Mouse (Mus musculus) gastrocnemius, postnatal 14 days (tissue): ENCODE data around the gene Cebpb. TPM values are rescaled to one million over a fixed set of nuclear protein-coding genes. Genes with fewer than 3 reads are reported as not detected.
A peak's percentile ranks its signal among the peaks of the same experiment; 100 is the strongest.

Source experiments
- DNase-seq: peaks from one replicate; pipeline ENCODE4 v3.0.0; 2021; ENCODE audit warnings: mixed read lengths
- intact Hi-C: fragments of 180-260 bp; cut with DNase I; formaldehyde crosslinking; loops from one replicate; pipeline ENCODE4 v1.15.1; 2025; ENCODE audit warnings: low total_unique reads
- microRNA-seq, 2 experiments: library from miRNA; unstranded; fragments of <30 nt; microRNA quantifications; one replicate each; pipeline ENCODE4 v1.2.0; 2021
- total RNA-seq, 2 experiments: library from RNA; stranded (reverse); gene quantifications; 2 replicates each; pipeline ENCODE4 v1.2.3; 2021

The Cebpb gene
- total RNA-seq, 2 experiments from 2014 or later: 66.9 to 120 TPM

GRCm38 (mm10) chr2:167710574-167710973 is 21.9 kb downstream of the Cebpb start:
- intact Hi-C loops: no loop called here
- no peak for DNase-seq

DNA sequence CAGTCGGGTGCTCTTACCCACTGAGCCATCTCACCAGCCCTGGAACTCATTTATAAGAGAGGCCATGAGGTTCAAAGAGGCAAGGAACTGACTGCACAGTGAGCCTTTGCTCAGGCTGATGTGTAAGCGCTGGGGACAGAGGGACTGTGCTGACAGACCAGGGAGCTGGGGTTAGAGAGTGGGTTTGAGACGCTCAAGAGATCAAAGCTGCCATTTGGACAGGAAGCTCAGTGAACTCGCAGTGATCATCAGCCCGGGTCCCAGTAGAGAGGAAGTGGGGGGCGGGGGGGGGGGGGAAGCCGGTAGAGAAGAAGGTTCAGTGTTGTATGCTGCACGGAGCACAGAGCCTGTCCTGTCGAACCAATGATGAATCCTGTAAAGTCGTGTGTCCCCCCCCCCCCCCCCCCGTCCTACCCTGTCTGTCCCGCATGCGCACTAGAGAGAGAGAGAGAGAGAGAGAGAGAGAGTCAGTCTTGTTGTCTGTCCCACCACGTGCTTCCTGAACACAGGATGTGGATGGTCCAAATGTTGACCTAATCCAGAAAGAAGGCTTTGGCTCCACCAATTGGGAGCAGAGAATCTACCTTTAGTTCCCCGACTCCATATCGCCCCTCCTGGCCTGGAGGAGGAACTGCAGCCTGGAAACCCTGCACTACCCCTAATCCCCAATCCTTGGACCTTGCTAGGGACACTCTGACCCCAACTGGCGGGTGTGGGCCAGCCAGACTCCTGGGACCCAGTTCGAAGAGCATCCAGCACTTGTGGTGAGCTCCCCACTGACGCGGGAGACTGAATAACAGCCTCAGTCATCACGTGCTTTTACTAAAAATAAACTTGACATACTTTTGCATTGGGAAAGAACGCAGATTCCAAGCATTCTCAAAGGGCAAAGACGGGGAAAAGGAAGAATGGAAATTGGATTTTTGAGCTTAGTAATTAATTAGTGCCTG is 24.4 kb downstream of the Cebpb start:
- intact Hi-C loops: no loop called here
- no peak for DNase-seq

DNA sequence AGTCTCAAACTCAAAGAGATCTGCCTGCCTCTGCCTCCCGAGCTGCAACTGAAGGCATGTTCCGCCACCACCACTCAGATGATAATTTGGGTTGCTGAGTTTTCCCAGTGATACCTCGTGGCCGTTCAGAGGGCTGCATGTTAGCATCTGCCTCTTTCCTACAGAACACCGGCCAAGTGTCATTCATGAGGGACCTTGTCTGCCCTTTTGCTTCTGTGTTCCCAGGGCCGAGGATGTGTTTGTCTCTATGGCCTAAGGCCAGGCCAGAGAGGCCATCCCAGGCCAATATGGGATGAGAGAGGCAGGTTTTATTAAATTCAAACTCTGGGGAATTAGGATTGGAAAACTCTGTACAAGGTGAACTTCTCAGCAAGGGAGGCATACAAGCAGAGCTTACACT is 25.6 kb downstream of the Cebpb start:
- intact Hi-C loops: no loop called here

DNA sequence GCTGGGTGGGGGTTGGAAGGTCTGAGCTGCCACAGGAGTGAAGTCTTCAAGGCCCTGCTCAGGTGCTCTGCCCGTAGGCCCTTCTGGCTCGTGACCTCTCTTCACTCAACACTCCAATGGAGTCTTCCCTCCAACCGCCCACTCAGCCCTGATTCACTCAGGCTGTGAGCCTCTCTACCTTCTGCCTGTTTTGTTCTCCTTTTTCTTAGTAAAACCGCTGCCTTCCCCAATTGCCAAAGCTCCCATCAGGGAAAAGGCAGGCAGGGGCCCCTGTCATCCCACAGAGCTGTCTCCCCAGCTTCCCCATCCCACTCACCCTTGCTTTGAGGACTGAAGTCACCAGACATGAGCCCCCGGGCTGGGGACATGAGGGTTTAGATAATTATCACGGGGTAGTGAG is 26.3 kb downstream of the Cebpb start:
- intact Hi-C loops: no loop called here

More for the DNA sequence above, 25.6 kb downstream of the Cebpb start:
- no peak for DNase-seq

DNA sequence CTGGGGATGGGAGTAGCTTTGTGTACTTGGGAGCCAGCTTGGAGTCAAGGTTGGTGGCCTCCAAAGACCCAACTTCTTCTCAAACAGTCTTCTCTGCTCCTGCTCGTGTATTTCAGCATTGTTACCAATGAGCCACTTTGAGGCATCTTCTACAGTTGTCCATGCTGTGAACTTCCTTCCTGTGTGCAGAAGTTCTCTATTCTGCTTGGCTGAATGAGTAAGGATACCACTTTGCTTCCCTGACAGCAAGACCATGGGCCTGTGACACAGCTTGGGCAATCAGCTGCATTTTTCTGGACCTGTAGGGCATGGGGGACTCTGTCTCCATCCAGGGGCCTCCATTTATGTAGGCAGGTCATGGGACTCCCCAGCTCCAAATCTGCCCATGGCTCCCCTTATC is 28.5 kb downstream of the Cebpb start:
- no peak for DNase-seq
- intact Hi-C loops: no loop called here

More for the DNA sequence above, 26.3 kb downstream of the Cebpb start:
- no peak for DNase-seq

DNA sequence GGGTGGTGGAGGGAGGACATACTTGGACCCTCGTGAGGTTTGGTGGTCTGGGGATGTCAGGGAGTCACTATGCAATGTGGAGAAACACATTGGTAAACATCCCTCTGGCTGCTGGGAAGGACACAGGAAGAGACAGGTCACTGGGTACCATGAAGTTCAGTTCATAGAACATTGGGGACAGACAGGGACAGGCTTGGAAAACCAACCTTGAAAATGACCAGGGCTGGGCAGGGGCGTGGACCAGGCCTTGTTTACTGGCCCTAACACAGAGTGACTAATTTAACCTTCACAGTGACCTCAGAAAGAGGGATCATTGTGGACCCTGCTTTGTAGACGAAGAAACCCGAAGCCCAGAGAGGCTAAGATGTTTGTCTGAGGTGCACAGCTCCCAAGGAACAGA is 30.8 kb downstream of the Cebpb start:
- intact Hi-C loops: no loop called here
- DNase-seq: no peak

- intact Hi-C loops: no loop called here
- no peak for DNase-seq
Observed at GRCm38 (mm10) chr2:167721159-167721882, 32.6 kb downstream of the Cebpb start.

GRCm38 (mm10) chr2:167722538-167722937 is 33.8 kb downstream of the Cebpb start:
- no peak for DNase-seq
- intact Hi-C loops: no loop called here

GRCm38 (mm10) chr2:167723589-167724206 is 35.0 kb downstream of the Cebpb start:
- intact Hi-C loops: no loop called here
- DNase-seq: no peak

- intact Hi-C loops: no loop called here
- DNase-seq: no peak
Observed at GRCm38 (mm10) chr2:167725879-167726278, 37.2 kb downstream of the Cebpb start.

- DNase-seq: no peak
- intact Hi-C loops: no loop called here
Observed at GRCm38 (mm10) chr2:167727161-167727560, 38.4 kb downstream of the Cebpb start.

- DNase-seq: no peak
- intact Hi-C loops: no loop called here
Observed at GRCm38 (mm10) chr2:167730036-167730435, 41.3 kb downstream of the Cebpb start.

DNA sequence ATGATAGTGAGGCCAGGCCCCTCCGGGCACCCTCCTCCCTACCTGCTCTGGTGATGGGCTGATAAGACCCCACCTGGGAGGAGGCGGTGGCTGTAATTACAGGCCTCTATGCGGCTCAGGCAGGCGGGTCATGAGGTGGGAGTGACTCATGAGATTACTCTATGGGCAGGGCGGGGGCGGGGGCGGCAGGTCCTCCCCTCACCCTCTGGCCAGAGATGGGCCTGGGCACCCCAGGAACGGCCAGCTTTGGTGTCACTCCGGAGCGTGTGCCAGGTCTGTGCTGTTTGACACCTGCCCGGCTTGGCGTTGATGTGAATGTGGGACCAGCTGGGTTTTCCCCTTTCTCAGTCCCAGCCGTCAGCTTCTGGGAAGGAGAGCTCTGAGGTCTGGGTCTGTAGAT is 42.4 kb downstream of the Cebpb start:
- intact Hi-C loops: no loop called here
- DNase-seq: peak; percentile 57

DNA sequence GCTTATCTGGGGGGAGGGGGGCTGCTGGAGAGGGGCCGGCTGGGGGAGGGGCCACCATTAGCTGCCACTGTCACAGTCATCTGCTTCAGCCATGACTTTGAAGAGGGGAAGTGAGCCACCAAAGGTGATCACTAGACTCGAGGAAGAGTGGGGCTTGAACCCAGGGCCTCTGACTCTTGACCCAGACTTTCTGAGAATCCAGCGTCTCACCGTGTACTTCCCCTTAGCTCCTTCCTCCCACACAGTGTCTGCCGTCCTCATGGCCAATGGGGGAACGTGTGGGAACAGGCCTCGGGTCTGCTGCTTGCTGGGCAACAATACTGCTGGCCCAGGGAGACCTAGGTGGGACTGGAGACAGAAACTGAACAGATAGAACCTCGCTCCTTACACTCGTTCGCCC is 46.1 kb downstream of the Cebpb start:
- intact Hi-C loops: no loop called here
- no peak for DNase-seq

- intact Hi-C loops: no loop called here
- no peak for DNase-seq
Observed at GRCm38 (mm10) chr2:167739030-167739429, 50.3 kb downstream of the Cebpb start.

Small RNA genes within 50 kb of the gene (microRNA-seq; reads per million reads assigned to microRNA genes)
- 0 reads per million in 2 experiments for gene Gm22355

Other genes starting within 250 kb of the Cebpb start
- 10 to 100 TPM; 15.3 to 15.6 TPM for gene Rnf114, start 196.3 kb upstream of the Cebpb start, total RNA-seq
- 10 to 100 TPM; 11.6 to 15.7 TPM for gene Spata2, start 196.0 kb upstream of the Cebpb start, total RNA-seq
- gene Snai1, start 150.7 kb upstream of the Cebpb start, total RNA-seq: 1 to 10 TPM; 3.2 to 3.5 TPM
- 100 to 1,000 TPM; 158 to 180 TPM for gene Ube2v1, start 56.8 kb upstream of the Cebpb start, total RNA-seq
- gene Gm20431, start 27.4 kb upstream of the Cebpb start, total RNA-seq: 10 to 100 TPM; 10.3 to 12.3 TPM
- gene Tmem189, start 907 bp downstream of the Cebpb start, total RNA-seq: 10 to 100 TPM; 18.1 to 22.8 TPM
- 10 to 100 TPM; 13.9 to 15.6 TPM for gene Ptpn1, start 243.1 kb downstream of the Cebpb start, total RNA-seq